Mouse (Mus musculus) CD8-positive naive resting alpha-beta T cell, adult 2 months (primary cell): ENCODE data around the gene Carmil3.

Experiments used
- DNase-seq, 2 experiments: peaks; one replicate each; pipeline ENCODE4 v3.0.0; 2022; ENCODE audit warnings: low read depth in 2 of 2, low spot score in 2 of 2

The Carmil3 gene

DNA sequence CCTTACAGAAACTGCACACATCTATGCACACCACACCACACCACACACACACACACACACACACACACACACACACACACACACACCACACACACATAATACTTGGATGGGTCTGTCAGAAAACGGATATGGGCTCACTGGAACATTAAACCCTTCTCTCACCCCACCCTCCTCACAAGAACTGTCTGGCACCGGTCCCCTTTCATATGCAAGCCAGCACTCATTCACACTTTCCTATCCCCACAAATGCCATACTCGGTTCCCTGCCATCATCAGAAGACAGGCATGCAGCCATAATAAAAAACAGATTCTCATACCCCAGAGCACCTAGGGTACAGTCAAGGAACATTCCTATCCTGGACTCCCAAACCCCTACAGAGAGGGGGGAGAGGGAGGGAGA, 1.7 kb downstream of the Carmil3 start:
- no peak for DNase-seq

DNA sequence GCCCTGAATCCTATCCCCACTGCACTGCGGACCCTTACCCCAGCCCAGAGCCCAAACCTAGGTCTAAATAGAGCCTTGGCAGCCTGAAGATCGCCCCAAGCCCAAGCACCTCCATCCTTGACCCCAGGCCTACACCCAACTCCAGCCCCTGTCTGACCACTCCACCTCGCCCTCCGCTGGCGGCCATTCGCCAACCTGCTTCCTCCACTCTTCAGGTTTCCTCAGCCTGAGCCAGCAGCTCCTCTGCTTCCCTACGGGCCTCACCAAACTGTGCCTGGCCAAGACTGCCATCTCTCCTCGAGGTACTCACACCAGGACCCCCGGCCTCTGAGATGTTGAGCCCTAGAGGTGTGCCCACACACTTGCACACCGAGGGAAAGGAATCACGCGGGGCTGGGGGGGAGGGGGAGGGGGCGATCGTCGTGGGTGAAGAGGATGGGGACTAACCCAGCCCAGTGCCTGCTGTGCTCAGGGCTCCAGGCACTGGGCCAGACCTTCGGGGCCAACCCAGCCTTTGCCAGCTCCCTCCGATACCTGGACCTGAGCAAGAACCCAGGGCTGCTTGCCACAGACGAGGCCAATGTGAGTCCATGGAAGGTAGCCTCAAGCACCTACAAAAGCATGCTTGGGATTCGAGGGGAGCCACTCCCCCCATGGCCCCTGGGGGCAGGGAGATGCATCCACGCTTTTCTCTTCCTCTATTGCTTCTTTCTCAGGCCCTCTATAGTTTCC, 5.2 kb downstream of the Carmil3 start:
- DNase-seq, result no peak

DNA sequence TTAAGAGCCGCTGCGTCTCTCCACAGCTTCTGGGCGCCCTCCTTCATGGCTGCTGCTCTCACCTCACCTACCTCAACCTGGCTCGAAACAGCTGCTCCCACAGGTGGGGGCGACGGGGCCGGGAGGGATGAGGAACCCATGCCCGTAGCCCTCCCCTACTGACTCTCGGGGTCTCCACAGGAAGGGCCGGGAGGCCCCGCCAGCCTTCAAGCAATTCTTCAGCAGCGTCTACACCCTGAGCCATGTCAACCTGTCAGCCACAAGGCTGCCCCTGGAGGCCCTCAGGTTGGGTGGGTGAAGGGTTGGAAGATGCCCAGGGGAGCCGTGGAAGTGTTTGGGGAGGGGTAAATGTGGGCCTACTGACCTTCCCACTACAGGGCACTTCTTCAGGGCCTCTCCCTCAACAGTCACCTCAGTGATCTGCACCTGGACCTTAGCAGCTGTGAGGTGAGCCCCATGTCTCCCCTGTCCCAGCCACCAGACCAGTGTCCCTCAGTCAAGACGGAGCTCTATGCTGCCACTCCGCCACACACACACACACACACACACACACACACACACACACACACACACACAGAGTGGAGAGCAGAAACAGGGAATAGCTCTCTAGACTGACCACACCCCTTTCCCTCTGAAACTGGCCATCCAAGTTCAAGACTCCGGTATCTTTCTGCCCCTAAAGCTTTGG, 6.5 kb downstream of the Carmil3 start:
- no peak for DNase-seq

DNA sequence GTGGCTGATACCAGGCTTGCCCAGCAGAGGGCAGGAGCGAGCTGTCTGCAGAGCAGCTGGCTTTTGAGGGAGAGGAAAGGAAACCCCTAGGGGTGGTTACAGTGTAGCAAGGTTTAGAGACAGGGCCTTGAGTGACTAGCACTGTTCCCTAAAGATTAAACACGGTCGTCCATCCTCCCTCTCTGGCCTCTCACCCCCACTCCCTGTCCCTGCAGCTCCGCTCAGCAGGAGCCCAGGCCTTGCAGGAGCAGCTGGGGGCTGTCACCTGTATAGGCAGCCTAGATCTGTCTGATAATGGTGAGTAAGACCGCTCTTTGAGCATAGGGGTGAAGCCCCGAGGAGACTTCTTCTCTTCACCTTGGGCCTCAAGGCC, 7.0 kb downstream of the Carmil3 start:
- peak; percentile 87 to 90 for DNase-seq

DNA sequence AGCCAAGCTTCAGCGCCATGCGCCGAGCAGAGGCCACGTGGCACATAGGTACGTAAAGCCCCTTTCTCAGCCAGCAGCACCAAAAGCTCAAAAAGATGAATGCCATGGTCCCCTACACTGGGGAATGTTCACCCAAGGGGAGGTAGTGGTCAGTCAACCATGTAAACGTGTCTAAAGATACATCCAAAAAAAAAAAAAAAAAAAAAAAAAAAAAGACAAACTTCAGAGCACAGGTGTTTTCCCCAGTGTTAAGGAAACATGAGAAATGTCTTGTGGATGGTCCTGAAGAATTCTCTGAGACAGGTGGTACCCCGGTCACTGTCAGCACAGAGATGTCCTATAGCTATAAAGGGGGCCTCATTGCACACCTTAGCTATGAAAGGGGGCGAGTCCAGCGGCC, 15.2 kb downstream of the Carmil3 start:
- DNase-seq, result no peak

DNA sequence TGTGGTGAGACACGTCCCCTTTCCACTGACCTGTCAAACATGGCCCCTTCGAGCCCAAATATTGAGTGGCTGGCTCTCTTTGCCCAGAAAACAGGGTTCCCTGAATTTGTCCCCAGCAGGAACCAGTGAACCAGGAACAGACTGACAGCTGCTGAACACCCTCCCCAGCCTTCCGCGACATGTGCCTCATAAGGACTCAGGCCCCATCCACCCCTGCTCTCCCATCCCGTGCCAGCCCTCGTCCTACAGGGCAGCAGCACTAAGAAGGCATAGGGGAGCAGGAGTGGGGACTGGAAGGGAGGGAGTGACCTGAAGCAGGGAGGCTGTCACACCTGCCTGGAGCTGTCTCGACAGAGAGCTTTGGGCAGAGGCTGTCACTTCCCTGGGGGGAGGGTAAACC, 17.4 kb downstream of the Carmil3 start:
- no peak for DNase-seq

DNA sequence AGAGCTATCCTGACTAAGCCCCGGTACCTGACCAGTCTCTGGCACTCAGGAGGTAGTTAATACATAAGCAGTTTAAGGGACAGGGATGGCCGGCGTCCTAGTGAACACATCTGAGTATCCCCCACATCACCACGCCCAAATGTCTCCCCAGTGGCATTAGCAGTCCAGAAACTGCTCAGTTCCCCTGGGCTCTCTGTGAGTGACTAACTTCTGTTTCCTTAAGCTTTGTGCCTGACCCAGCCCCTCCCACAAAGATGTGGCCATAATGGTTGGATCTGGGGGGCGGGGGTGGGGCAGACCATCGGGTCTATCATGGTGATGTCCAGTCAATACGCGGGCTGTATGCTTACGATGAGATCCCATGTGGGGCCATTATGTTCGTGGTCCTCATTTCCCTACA, 19.1 kb downstream of the Carmil3 start:
- DNase-seq, result no peak

DNA sequence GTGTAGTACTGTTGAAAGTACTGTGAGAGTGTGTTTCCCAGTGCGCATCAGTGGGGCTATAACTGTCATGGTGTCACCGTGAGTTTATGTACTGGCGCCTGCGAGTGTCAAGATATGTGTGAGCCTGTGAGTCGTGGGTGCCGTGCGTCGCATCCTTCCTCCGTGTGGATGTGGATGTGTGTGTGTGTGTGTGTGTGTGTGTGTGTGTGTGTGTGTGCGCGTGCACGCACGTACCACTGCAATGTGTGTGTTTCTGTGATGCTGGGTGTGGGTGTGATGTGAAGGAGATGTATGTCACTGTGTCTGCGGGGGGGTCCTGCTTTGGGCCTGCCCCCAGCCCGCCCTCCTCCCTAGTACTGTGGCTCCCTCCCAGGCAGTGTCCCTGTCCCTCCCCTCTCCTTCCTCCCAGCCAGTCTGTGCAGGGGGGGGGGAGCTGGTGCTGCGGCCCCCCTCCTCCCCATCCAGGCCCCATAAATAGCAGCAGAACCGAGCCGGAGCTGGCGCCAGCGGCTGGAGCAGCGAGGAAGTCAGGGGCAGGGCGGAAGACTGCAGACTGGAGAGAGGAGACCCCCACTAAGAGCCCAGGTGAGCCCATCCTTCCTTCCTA, 19.8 kb downstream of the Carmil3 start, which contains the start of gene Cpne6:
Cpne6 (plus strand) TSS at position 321 of the 607 bp plus-strand sequence.
- DNase-seq, result no peak

DNA sequence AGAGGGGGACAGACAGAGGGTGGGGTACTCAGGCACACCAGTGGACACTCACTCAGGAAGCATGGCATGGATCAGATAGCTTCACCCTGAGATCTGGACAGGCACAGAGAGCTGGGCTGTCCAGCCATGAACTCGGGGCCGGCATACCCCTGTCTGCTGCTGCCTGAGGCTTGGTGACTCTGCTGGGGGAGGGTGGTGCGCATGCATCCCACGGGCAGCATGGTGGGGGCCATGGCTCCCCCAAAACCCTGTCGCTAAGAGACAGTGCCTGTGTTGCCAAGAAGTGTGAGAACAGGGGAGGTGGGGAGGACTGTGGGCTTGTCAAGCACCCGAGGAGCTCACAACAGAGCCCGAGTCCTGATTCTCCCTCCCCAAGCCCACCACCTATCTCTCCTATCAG, 20.6 kb downstream of the Carmil3 start:
- DNase-seq, result no peak

DNA sequence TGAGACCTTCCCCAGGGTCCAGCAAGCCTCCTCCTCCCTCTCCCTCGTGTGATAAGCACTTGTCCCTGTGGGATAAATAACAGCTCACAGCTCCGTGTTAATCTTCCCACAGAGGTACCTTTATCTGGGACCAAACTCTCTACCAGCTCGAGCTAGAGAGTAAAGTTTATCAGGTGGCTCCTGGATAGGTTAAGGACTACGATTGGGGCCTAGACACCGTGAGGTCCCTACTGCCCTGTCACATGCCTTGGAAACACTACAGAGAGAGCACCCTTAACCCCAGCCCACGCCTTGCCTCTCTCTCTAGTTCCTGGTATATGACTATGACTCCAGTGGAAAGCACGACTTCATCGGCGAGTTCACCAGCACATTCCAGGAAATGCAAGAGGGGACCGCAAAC, 23.5 kb downstream of the Carmil3 start:
- no peak for DNase-seq

DNA sequence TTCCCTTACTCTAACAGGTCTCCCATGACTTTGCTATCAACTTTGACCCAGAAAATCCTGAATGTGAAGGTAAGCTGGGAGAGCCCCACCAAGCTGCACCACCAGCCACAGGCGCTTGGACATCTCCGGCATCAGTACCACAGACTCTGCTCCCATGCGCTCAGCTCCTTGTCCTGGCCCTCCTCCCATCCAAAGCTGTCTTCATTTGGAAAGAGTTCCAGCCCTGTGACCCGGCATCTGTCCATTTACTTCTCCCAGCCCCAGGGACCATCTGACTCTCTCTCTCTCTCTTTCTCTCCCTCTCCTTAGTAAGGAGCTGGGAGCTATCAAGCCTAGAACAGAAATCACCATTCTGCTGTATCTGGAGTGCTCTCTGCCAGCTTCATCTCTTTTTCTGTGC, 25.4 kb downstream of the Carmil3 start:
- no peak for DNase-seq

DNA sequence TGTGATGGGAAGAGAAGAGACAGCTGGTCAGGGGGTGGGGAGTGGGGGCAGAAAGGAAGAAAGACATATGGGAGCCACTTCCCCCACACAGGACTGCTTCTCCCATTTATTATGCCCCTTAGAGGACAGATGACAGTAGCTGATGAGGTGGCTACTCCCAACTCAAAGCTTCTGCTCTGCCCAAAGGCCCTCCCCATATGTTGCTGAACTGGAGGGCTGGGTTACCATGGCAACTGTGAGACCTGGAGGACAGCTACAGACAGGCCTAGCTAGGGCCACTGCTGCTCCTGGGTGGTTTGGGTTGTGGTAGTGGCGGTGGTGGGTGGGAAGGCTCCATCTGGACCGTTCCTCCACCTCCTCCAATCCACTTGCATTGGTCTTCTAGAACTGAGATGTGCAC, 28.4 kb downstream of the Carmil3 start:
- DNase-seq, result no peak

DNA sequence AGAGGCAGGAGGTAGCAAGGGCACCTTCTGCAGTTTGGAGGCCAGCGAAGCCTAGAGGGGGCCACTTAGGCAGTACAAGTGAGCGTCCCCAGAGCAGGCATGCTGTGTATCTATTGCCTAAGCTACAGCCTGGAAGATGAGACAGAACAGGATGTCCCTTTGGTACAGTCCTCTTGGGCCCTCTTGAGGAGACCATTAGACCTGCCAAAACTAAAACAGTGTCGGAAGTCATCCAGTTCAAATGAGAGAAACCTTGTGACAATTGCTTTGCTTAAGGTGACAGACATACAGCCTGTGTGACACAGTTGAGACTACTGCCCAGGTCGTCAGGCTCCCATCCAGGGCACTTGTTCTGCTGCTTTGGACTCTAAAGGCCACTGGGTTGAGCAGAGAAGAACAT, 29.2 kb downstream of the Carmil3 start:
- no peak for DNase-seq

DNA sequence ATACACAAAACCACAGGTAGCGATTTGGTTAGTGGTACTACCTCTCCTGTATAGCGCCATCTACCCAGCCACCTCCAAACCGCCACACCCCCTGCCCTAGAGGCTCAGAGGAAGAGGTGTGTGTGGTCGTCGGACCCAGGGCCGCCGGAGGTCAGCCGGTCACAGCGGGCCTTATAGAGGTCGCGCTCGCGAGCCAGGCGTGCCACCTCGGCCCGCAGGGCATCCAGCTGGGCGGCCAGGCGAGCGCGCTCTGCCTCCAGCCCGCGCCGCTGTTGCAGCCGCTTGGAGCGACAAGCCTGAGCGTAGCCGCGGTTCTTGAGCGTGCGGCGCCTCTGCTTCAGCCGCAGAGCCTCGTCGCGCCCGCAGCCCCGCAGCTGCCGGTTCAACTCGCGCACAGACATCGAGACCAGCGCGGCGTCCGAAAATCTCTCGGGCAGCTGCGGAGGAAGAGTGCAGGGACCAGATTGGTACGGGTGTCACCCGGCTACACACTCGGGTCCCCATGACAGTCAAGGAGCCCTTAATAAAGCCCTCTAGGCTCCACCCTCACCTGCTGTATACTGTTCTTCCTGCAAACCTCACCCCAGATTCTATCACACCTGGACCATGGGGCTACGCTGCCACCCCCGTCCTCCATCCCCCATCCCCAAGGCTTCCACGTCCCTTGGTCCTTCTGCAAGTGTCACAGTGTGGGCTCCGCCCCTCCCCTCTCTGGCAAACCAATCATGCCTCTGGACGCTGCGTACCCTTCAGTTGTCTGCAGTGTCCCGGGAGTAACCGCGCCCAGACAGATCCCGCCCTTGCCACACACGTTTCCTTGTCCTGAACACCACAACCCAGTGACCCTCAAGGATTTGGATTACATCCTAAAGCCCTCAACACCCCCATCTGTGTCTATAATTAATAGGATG, 30.3 kb downstream of the Carmil3 start:
- no peak for DNase-seq

DNA sequence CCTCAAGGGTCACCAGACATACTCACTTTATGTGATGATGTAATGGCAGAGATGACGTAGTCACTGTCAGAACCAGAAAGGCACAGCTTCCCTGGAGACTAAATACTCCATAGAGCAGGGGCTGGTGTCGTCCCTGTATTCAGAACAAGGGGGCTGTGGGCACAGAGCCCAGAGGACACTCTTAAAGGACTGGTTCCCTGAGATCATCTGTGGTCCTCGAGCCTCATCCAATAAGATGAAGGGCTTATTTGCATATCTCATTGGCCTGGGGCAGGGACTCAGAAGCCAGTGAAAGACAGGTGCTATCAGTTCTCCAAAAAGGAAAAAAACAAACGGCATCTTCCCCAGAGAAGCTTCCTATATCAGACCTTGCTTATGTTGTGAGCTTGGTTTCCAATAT, 33.6 kb downstream of the Carmil3 start:
- DNase-seq, result no peak

DNA sequence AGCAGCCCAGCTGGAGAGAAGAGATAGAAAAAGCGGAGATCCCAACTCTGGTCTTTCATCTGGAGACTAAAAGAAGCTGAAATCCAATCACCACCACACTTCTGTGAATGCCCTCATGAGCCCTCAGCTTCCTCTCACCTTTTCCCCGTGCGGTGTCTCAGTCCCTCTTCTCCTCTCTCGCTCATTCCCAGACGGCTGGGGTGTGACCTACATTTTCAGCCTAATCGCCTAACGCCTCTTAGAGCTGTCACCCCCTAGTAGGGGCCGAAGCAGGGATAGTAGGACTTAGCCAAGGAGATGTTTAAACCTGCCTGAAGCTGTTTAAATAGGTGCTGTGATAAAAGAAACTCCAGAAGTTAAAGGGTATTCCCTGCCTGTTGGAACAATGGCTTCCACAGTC, 34.3 kb downstream of the Carmil3 start, which contains the start of gene Nrl:
Nrl (minus strand) TSS at position 197 of the 400 bp plus-strand sequence.
- no peak for DNase-seq

DNA sequence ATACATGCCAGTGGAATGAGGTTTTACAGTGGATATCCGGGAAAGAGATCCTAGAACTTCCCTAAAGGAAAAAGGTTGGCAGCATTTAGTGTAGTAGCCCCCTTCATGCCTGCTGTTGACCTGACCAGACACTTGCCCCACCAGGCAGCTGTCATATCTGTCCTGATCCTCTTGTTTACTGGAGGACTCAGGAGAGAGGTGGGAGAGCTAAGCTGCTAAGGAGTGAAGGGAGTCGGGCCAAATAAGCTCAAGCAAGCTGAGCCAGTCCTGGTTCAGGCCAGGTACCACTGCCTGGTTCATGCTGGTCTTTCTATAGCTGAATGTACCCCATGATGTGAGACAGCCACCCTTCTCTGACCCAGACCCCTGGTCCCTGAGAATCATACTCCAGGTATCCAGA, 36.2 kb downstream of the Carmil3 start:
- no peak for DNase-seq

DNA sequence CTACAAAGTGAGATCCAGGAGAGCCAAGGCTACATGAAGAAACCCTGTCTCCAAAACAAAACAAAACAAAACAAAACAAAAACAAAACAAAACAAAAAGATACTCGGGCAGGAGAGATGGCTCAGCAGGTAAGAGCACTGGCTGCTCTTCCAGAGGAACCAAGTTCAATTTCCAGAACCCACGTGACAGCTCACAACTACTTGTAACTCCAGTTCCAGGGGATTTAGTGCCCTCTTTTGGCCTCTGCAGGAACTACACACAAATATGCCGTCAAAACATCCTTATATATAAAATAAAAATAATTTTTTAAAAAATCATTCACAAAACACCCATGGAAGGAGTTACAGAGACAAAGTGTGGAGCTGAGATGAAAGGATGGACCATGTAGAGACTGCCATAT, 37.5 kb downstream of the Carmil3 start:
- peak; percentile 19 to 32 for DNase-seq

DNA sequence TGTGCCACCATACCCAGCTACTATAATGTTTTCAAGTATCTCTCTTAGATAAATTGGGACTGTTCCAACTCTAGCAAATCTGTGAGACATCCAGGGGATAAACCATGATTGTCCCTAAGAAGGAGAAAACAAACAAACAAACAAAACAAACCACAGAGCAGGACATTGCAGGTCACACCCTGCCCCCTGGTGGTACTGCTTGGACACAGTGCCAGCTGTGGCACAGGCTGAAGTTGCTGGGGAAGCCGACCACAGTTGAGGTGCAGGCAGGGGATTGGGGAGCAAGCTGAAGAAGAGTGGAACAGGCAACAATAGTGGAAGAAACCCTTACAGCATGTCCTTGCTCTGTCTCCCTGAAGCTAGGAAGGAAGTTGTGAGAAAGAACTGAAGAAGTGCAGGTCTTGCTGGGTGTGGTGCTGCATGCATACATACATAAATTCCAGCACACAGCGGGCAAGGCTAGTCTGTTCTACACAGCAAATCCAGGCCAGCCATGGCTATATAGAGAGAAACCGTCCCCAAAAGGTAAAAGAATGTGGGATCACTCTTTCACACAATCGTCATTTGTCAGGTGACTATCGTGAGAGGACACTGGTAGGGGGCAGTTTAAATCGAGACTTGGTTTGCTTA, 45.8 kb downstream of the Carmil3 start:
- peak in 1 of 2 experiments; percentile 10 for DNase-seq

DNA sequence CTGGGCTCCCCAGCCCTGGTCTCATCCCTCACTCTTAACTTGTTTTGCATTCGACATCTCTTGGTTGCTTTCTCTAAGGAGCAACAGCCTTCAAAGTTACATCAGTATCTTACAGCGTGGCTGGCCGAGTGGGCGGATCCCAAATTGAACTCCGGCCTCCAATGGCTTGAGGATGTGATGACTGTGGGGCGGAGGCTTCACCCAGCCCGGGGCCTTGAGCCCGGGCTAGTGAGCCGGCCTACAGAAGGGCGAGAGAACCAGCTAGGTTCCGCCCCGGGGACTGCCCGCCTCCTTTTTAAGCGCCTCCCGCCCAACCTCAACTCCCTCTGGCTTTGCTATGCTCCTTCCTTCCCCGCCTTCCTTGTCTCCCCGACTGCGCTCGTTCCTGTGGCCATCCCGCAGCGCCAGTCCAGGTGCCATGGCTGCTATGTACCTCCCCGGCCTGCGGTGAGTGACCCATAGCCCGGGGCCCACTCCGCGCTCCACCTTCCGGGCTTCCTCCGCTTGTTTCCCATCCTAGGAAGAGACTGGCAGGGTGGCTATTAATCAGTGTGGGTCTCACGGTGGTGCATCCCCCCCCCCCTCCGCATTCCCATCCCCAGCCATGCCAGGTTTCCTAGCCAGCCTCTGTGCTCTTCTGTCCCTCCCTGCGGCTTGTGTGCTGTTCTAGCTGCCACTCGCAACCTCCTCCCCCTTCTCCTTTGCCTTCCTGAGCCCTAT, 49.8 kb downstream of the Carmil3 start, which contains the start of gene Pck2:
Pck2 (plus strand) TSS at position 200 of the 720 bp plus-strand sequence.
- DNase-seq, result peak in 1 of 2 experiments; percentile 34
